Mouse (Mus musculus) lung, adult 2 months (tissue): ENCODE measurements around the gene Zfp867.

Experiments used
- CTCF ChIP-seq: fragments of 200-500 bp; IDR thresholded peaks from 2 replicates; pipeline ENCODE4 v1.5.1; 2011; ENCODE audit warnings: mild to moderate bottlenecking, low read length, control low read depth; ENCODE audit not compliant: insufficient read depth
- POLR2A ChIP-seq: fragments of 200-500 bp; IDR thresholded peaks from 2 replicates; pipeline ENCODE4 v1.6.1; 2011; ENCODE audit warnings: low read depth, mild to moderate bottlenecking, control low read depth, low read length, borderline replicate concordance; ENCODE audit errors: extremely low read depth

DNA sequence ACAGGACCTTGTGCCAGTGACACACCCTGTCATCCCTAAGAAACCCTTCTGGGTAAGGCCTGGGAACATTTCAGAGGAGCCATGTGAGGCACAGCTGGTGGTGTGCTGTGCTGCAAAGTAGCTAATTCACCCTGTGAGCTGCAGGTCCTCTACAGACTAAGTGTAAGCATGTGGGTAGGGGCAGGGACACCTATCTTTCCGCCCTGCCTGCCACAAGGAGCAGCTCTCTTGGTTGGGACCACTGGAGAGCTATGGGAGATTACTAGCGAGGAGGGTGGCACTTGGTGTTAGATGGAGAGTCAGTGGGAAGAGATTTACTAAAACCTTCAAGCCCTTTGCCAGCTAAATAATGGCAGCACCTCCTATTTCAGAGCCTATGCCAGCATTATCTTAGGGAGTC lies 15.4 kb downstream of the Zfp867 start:
- TF ChIP-seq POLR2A (no peak), CTCF (no peak)
